Mouse (Mus musculus): ENCODE measurements around the gene Ceacam9.

DNA sequence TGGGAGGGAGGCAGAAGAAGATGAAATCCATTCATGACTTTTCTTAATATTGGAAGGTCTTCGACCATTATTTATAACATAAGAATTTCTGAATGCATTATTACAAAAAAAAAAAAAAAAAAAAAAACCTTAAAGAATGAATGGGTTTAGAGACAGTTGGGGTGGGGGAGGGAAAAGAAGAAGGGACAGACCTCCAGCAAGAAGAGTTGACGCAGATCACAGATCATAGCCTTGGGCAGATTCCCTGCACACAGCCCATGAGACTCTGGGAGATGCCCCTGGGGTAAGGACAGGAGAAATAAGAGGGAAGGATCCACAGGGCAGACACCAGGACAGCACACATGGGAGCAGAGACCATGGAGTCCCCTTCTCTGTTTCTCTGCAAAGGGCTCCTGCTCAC, at the start of gene Ceacam9:
- TF ChIP-seq CTCF (IDR thresholded peaks at IDR 0.05 in 2 of 3, conservative IDR thresholded peaks at IDR 0.05 in 1 of 3; ENCODE audit: control insufficient read depth in 1 of 3, insufficient read depth in 1 of 3, low read depth in 2 of 3, low read length in 3 of 3, poor library complexity in 1 of 3, severe bottlenecking in 1 of 3), result no peak
- no peak for TF ChIP-seq TBP (IDR thresholded peaks at IDR 0.05; ENCODE audit: low read depth, low read length)
- TF ChIP-seq POLR2AphosphoS5 (IDR thresholded peaks at IDR 0.05; ENCODE audit: borderline replicate concordance, low read depth, low read length), result no peak
- TF ChIP-seq POLR2A (IDR thresholded peaks at IDR 0.05; ENCODE audit: control insufficient read depth in 1 of 2, insufficient read depth in 1 of 2, low read depth in 1 of 2, low read length in 2 of 2, poor library complexity in 1 of 2), result no peak
- no peak for TF ChIP-seq ZKSCAN1 (IDR thresholded peaks at IDR 0.05; ENCODE audit: low read depth, low read length)
- no peak for TF ChIP-seq BHLHE40 (IDR thresholded peaks at IDR 0.05; ENCODE audit: borderline replicate concordance, low read depth, low read length)
- TF ChIP-seq GABPA (IDR thresholded peaks at IDR 0.05; ENCODE audit: low read depth, low read length), result no peak
- no peak for TF ChIP-seq ETS1 (IDR thresholded peaks at IDR 0.05; ENCODE audit: low read depth, low read length)
- TF ChIP-seq TAL1 (IDR thresholded peaks at IDR 0.05; ENCODE audit: low read length), result no peak
- no peak for TF ChIP-seq ZNF384 (IDR thresholded peaks at IDR 0.05; ENCODE audit: low read depth, low read length)
- TF ChIP-seq MAFK (IDR thresholded peaks at IDR 0.05; ENCODE audit: borderline replicate concordance, low read depth, low read length), result no peak
